In the genomic region with DNA sequence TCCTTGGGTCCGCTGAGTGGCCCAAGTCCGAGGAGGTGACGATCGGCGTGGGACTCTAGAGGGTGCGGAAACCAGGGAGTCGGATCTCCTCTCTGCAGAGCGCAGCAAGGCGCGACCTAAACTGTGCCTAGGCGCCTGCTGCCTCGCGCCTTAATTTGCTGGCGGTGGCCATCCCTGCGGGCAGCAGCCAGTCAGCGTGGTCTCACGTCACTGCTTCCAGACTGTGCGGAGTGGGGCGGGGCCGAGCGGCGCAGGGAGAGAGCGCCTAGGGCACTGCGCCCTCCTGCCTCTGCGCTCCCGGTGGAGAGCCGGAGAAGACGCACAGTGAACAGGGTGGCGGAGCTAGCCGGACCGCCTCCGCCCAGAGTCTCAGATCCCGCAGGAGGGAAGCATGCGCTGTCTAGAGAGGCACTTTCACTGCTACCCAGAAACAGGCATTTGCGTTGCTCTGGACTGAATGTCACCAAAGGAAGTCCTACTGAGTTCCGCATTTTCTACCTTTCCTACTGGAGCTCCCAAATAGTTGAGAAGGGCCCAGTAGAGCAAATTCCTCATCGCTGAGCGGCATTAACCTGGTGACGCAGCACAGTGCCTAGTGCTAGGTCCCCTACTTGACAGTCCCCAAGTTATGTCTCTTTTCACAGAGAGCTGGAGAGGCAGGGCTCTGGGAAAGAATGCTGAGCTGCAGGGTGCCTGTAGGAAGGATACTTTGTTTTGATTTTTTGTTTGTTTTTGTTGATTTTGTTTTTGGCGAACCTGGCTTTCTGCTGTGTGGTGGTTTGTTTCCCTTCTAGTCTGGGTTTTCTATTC, we compare ENCODE assay signal across 9 mouse cellular contexts. TPM values are rescaled to one million over a fixed set of nuclear protein-coding genes. Genes with fewer than 3 reads are reported as not detected.
DNase-seq lines count a peak whose midpoint lies in the region; ATAC-seq and TF ChIP-seq lines count a peak whose summit lies in the region.
"Had no signal": no experiment of that assay in that cellular context is flagged by ENCODE, and none has a peak within 500 bp of the region (broad histone marks: within the 10 kb centered on the region; RNA-seq: fewer than 3 reads in every experiment).

Gene Tbx20 (minus strand): TSS at position 144 of the 810 bp plus-strand sequence.

- H3K9ac ChIP-seq in forebrain, embryonic 15.5 days (replicated peaks), result no peak within 1 kb of the TSS
- H3K9ac ChIP-seq in hindbrain, embryonic 16.5 days (ENCODE audit: low read depth, low read length), result no peak within 1 kb of the TSS
- H3K9ac ChIP-seq in liver, postnatal 0 days (replicated peaks), result peak within 1 kb of the TSS; percentile 46

- TF ChIP-seq CTCF in lung, adult 2 months (IDR thresholded peaks at IDR 0.05; ENCODE audit: insufficient read depth, low read length), result no peak
- 0 out of 2 replicates have a peak, but pooled peaks have one; percentile 4 for TF ChIP-seq CTCF in liver, postnatal 0 days (IDR thresholded peaks at IDR 0.05; ENCODE audit: low read depth)

- no peaks in the 10 kb centered on the region for H3K9me3 ChIP-seq in forebrain, embryonic 15.5 days
- H3K9me3 ChIP-seq in hindbrain, embryonic 16.5 days (ENCODE audit: control insufficient read depth, low read length), result no peaks in the 10 kb centered on the region
- no peaks in the 10 kb centered on the region for H3K9me3 ChIP-seq in liver, postnatal 0 days (ENCODE audit: low read length)

- peak; percentile 89 for ATAC-seq in forebrain, embryonic 15.5 days (replicated peaks)
- ATAC-seq in hindbrain, embryonic 16.5 days, result peak; percentile 74
- peak; percentile 71 for ATAC-seq in liver, postnatal 0 days

- H3K4me2 ChIP-seq in forebrain, embryonic 15.5 days (replicated peaks), result peak within 1 kb of the TSS; percentile 34
- peak within 1 kb of the TSS; percentile 43 for H3K4me2 ChIP-seq in hindbrain, embryonic 16.5 days (ENCODE audit: low read length)
- peak within 1 kb of the TSS; percentile 42 for H3K4me2 ChIP-seq in liver, postnatal 0 days (ENCODE audit: low read depth, low read length)

- TF ChIP-seq POLR2A in lung, adult 2 months (IDR thresholded peaks at IDR 0.05; ENCODE audit: borderline replicate concordance, extremely low read depth, low read depth, low read length), result no peak

- peak; percentile 31 to 53 for DNase-seq in lung, postnatal 4 days
- no peak for DNase-seq in lung, adult 2 months
- DNase-seq in liver, postnatal 0 days, result peak; percentile 54
- DNase-seq in urinary bladder, postnatal 25 days (ENCODE audit: low spot score), result peak; percentile 57
- DNase-seq in gastrocnemius, postnatal 4 days (ENCODE audit: low spot score in 2 of 2), result no peak
- DNase-seq in thymus, adult 18-20 months, result no peak

- H3K4me1 ChIP-seq in lung, adult 2 months (ENCODE audit: control insufficient read depth, insufficient read depth, low read length), result peaks cover 4% of the 10 kb centered on the region; the same call in 1 of the 2 replicates
- peaks cover 32% of the 10 kb centered on the region for H3K4me1 ChIP-seq in forebrain, embryonic 15.5 days
- peaks cover 7% of the 10 kb centered on the region; the same call in 1 of the 2 replicates for H3K4me1 ChIP-seq in hindbrain, embryonic 16.5 days (ENCODE audit: control insufficient read depth, insufficient read depth, low read depth, low read length)
- peaks cover 6% of the 10 kb centered on the region for H3K4me1 ChIP-seq in liver, postnatal 0 days (ENCODE audit: insufficient read depth)

- WGBS in lung, adult 2 months, result 1% methylated on average over 40 of the region's 40 CpGs
- under 1% methylated on average over 36 of the region's 40 CpGs for WGBS in forebrain, embryonic 15.5 days
- WGBS in hindbrain, embryonic 16.5 days, result under 1% methylated on average over 39 of the region's 40 CpGs
- WGBS in liver, postnatal 0 days (ENCODE audit: insufficient replicate concordance), result under 1% methylated on average over 38 of the region's 40 CpGs

- no peak within 1 kb of the TSS for H3K27ac ChIP-seq in forebrain, embryonic 15.5 days (replicated peaks)
- no peak within 1 kb of the TSS for H3K27ac ChIP-seq in hindbrain, embryonic 16.5 days (ENCODE audit: low read depth, low read length)
- 0 out of 2 replicates have a peak within 1 kb of the TSS, but pooled peaks have one; percentile 22 for H3K27ac ChIP-seq in liver, postnatal 0 days (ENCODE audit: low read depth)

- peaks cover 90% of the 10 kb centered on the region for H3K27me3 ChIP-seq in forebrain, embryonic 15.5 days
- peaks cover 61% of the 10 kb centered on the region for H3K27me3 ChIP-seq in hindbrain, embryonic 16.5 days (replicated peaks; ENCODE audit: control insufficient read depth, insufficient read depth, low read length)
- H3K27me3 ChIP-seq in liver, postnatal 0 days (ENCODE audit: insufficient read depth, low read length), result peaks cover 97% of the 10 kb centered on the region

- H3K36me3 ChIP-seq in forebrain, embryonic 15.5 days, result no peaks in the 10 kb centered on the region
- H3K36me3 ChIP-seq in hindbrain, embryonic 16.5 days (ENCODE audit: control insufficient read depth, insufficient read depth, low read length), result no peaks in the 10 kb centered on the region
- H3K36me3 ChIP-seq in liver, postnatal 0 days (replicated peaks; ENCODE audit: insufficient read depth, low read length), result no peaks in the 10 kb centered on the region

- no peak within 1 kb of the TSS for H3K4me3 ChIP-seq in lung, adult 2 months (replicated peaks; ENCODE audit: extremely low read depth, low read depth, low read length)
- peak within 1 kb of the TSS; percentile 28 for H3K4me3 ChIP-seq in forebrain, embryonic 15.5 days
- H3K4me3 ChIP-seq in hindbrain, embryonic 16.5 days (ENCODE audit: low read length), result peak within 1 kb of the TSS; percentile 25
- H3K4me3 ChIP-seq in liver, postnatal 0 days (ENCODE audit: low read depth, low read length), result peak within 1 kb of the TSS; percentile 34

- TF ChIP-seq EP300 in liver, postnatal 0 days (IDR thresholded peaks at IDR 0.05; ENCODE audit: low read depth), result no peak

RNA-seq across cellular contexts. Expression of gene Tbx20, which starts in this region (rescaled TPM):
- 1.6 and 1.8 TPM in 2 replicates for polyA plus RNA-seq in lung, adult 2 months (2012; rRNA removed)
- polyA plus RNA-seq in forebrain, embryonic 15.5 days (2015; fragmentation: Nextera tagmentation; extraction: Ambion mirVana), result 0.03 and 0.04 TPM in 2 replicates
- 0.78 and 1.2 TPM in 2 replicates for polyA plus RNA-seq in hindbrain, embryonic 16.5 days (2015; fragmentation: Nextera tagmentation; extraction: Ambion mirVana)
- 0.44 and 0.58 TPM in 2 replicates for polyA plus RNA-seq in liver, postnatal 0 days (2015; fragmentation: Nextera tagmentation; extraction: Ambion mirVana)
- under 1 TPM in 1 of 2 experiments, not detected in 1; 0.25 TPM for total RNA-seq in gastrocnemius, postnatal 4 days (2021)
- total RNA-seq: left cerebral cortex, postnatal 10 days had no signal

Comparison
In these comparisons a context has a peak if more than half of its experiments do, and no peak if none do; other contexts are left out.
1. DNase-seq: peak in lung, postnatal 4 days (2 of 2) and urinary bladder, postnatal 25 days (single experiment); none in lung, adult 2 months (single experiment), gastrocnemius, postnatal 4 days (0 of 2) and thymus, adult 18-20 months (0 of 2).
2. Peak in ATAC-seq, H3K4me3 ChIP-seq and H3K4me2 ChIP-seq in forebrain, embryonic 15.5 days; RNA of the gene not detected or under 1 TPM.
3. Peak in DNase-seq, ATAC-seq, H3K4me3 ChIP-seq, H3K27ac ChIP-seq, H3K9ac ChIP-seq and H3K4me2 ChIP-seq in liver, postnatal 0 days; RNA of the gene not detected or under 1 TPM.
4. Peak in every context shown above with its lines, with median percentiles within 50 percentile points of each other: ATAC-seq and H3K4me2 ChIP-seq.